Mouse (Mus musculus): ENCODE data around the gene Srms. TPM values are rescaled to one million over a fixed set of nuclear protein-coding genes. Genes with fewer than 3 reads are reported as not detected.

Srms gene
- polyA plus RNA-seq, 1 experiment from 2014 or later, result 0.19 TPM

DNA sequence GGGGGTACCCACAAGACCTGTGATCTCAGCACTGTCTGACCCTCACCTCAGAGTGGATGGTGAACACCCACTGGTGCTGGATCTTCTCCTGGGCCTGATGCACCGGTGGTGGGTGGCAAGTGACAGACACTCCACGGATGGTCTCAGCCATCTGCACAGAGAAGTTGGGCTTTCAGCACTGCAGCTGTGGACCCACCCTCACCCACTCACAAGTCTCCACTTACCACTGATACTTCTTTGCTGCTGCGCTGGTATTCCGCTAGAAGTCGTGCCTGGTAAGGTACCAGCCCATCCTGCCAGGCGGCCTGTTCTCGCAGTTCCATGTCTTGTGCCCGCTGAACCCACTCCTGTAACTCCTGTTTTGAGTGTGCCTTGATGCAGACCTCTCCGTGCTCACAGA lies 26.3 kb upstream of the Srms start:
- Histone ChIP-seq H3K27me3 (ENCODE audit: control insufficient read depth, insufficient read depth, low read length) (no peaks in the 10 kb centered on the region), H3K4me3 (replicated peaks; ENCODE audit: low read length) (no peak overlapping the region), H3K4me2 (ENCODE audit: low read depth, low read length) (no peak overlapping the region), H3K9ac (ENCODE audit: low read length) (no peak overlapping the region), H3K36me3 (ENCODE audit: control insufficient read depth, insufficient read depth, low read length) (no peaks in the 10 kb centered on the region), H3K4me1 (ENCODE audit: control insufficient read depth, insufficient read depth, low read length) (peaks cover 4% of the 10 kb centered on the region), H3K27ac (ENCODE audit: low read length) (no peak overlapping the region), H3K9me3 (replicated peaks; ENCODE audit: control insufficient read depth, low read length) (no peaks in the 10 kb centered on the region)
- whole genome bisulfite sequencing, result 93% methylated on average over 9 of the region's 9 CpGs
- ATAC-seq (ENCODE audit: insufficient read depth, low FRiP score), result no peak

DNA sequence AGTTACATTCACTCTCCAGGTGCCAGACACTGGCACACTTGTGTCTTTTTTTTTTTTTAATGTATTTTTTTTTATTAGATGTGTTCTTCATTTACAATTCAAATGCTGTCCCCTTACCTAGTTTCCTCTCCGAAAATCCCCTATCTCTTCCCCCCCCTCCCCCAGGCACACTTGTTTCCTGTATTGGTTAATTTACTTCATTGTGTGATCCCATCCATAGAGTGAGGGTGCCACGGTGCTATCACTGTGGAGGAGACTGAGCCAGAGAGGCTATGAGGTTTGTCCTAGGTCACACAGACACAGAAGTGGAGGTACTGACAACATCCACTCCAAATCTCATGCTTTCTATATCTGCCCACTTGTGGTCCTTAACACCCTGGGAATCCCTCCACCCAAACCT lies 25.9 kb upstream of the Srms start:
- Histone ChIP-seq H3K27ac (ENCODE audit: low read length) (no peak overlapping the region), H3K36me3 (ENCODE audit: control insufficient read depth, insufficient read depth, low read length) (no peaks in the 10 kb centered on the region), H3K4me1 (ENCODE audit: control insufficient read depth, insufficient read depth, low read length) (peaks cover 4% of the 10 kb centered on the region), H3K27me3 (ENCODE audit: control insufficient read depth, insufficient read depth, low read length) (no peaks in the 10 kb centered on the region), H3K4me3 (replicated peaks; ENCODE audit: low read length) (no peak overlapping the region), H3K4me2 (ENCODE audit: low read depth, low read length) (no peak overlapping the region), H3K9ac (ENCODE audit: low read length) (no peak overlapping the region), H3K9me3 (replicated peaks; ENCODE audit: control insufficient read depth, low read length) (no peaks in the 10 kb centered on the region)
- ATAC-seq (ENCODE audit: insufficient read depth, low FRiP score), result no peak
- 65% methylated on average over 2 of the region's 2 CpGs for WGBS

DNA sequence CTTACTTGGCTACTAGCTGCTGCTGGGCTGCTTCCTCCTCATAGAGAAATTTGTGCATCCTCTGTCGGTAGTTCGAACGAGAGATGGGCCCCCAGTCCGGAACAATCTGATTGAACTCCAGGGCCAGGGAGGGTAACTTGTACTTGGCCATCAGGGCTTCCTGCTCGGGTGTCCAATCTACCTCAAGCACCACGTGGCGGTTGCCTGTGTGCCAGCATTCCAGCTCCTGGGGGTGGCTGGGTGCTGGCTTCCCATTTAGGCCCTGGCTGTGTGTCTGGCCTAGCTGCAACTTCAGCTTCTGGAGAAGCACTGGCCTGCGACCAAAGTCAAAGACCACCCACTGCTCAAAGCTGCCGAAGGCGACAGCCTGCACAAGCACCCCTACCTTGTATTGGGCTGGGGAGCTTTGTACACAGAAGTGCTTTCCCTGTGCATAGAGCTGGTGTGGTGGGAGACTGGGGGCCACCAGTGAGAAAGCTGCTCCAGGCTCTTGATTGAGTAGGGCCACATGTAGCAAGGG lies 25.2 kb upstream of the Srms start:
- H3K4me1 ChIP-seq (ENCODE audit: control insufficient read depth, insufficient read depth, low read length), result peaks cover 4% of the 10 kb centered on the region
- no peak overlapping the region for H3K4me3 ChIP-seq (replicated peaks; ENCODE audit: low read length)
- no peak overlapping the region for H3K4me2 ChIP-seq (ENCODE audit: low read depth, low read length)
- H3K9ac ChIP-seq (ENCODE audit: low read length), result no peak overlapping the region
- 80% methylated on average over 10 of the region's 10 CpGs for WGBS
- H3K27ac ChIP-seq (ENCODE audit: low read length), result no peak overlapping the region
- ATAC-seq (ENCODE audit: insufficient read depth, low FRiP score), result no peak
- H3K27me3 ChIP-seq (ENCODE audit: control insufficient read depth, insufficient read depth, low read length), result no peaks in the 10 kb centered on the region
- no peaks in the 10 kb centered on the region for H3K9me3 ChIP-seq (replicated peaks; ENCODE audit: control insufficient read depth, low read length)
- H3K36me3 ChIP-seq (ENCODE audit: control insufficient read depth, insufficient read depth, low read length), result no peaks in the 10 kb centered on the region

DNA sequence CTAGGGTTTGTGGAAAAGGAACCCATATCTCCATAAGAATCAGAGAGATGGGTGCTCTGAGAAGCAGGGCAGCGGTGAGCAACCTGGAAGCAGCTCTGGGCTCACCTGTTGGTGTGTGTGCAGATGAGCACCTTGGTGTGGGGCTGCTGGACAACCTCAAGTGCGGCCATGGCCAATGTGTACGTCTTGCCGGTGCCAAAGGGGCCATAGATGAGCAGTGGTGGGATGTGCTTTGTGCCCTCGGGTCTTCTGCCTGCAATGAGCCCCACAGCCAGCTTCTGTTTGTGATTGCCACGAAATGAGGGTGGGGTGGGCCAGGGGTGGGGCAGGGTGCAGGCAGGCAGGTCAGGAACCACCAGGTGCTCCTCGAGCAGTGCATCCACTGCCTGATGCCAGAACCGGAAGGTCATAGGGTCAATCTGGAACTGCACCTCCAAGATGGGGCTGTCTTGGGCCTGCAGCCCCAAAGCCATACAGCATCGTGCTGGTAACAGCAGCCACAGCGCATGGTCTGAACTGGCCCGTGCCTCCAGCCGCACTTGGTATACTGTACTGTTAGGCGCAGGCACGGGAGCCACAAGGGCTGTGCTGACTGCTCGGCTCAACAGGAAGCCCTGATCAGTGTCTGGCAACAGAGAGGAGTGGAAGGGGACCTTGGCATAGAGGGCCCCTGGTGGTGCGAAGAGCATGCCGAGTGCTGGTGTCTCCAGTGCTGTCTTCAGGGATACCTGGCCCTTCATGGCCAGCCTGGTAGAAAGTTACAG lies 24.4 kb upstream of the Srms start:
- no peak for ATAC-seq (ENCODE audit: insufficient read depth, low FRiP score)
- H3K27me3 ChIP-seq (ENCODE audit: control insufficient read depth, insufficient read depth, low read length), result no peaks in the 10 kb centered on the region
- no peak overlapping the region for H3K9ac ChIP-seq (ENCODE audit: low read length)
- no peak overlapping the region for H3K27ac ChIP-seq (ENCODE audit: low read length)
- no peak overlapping the region for H3K4me3 ChIP-seq (replicated peaks; ENCODE audit: low read length)
- 86% methylated on average over 17 of the region's 17 CpGs for WGBS
- no peaks in the 10 kb centered on the region for H3K9me3 ChIP-seq (replicated peaks; ENCODE audit: control insufficient read depth, low read length)
- no peak overlapping the region for H3K4me2 ChIP-seq (ENCODE audit: low read depth, low read length)
- H3K36me3 ChIP-seq (ENCODE audit: control insufficient read depth, insufficient read depth, low read length), result no peaks in the 10 kb centered on the region
- H3K4me1 ChIP-seq (ENCODE audit: control insufficient read depth, insufficient read depth, low read length), result peaks cover 4% of the 10 kb centered on the region

DNA sequence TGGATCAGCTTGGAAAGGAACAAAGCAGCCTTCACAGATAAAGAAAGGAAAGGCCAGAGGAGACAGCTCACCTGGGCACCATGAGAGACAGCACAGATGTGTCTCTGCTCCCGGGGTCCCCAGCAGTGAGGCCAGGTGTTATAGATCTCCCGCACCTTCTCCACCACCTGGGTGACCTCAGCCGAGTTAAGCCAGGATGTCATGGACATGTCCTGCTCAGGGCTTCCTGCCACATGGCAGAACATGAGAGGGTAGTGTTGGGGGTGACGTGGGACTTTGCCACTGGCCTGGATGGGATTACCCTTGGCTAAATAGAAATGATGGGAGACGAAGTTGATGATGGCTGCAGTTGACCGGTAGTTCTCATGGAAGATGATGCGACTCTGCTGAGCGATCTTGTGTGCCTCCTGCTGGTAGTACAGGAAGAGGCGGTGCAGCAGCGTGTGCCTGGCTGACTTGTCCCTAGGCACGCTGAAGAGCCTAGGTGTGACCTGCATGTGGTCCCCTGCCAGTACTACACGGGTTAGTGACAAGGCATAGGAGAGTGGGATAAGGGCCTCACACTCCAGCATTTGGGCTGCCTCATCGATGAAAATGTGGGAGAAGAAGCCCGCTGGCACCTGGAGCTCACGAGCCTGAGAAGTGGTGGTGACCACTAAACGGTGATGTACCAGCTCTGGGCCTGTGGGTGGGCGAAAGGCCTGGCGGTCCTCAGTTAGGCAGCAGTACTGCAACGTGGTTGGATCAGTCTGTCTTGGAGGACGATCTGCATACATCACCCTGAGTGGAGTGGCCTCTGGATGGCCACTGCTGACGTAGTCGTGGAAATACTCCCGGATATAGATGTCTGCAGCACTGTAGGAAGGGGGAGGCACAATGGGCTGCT lies 22.9 kb upstream of the Srms start:
- 83% methylated on average over 23 of the region's 23 CpGs for WGBS

DNA sequence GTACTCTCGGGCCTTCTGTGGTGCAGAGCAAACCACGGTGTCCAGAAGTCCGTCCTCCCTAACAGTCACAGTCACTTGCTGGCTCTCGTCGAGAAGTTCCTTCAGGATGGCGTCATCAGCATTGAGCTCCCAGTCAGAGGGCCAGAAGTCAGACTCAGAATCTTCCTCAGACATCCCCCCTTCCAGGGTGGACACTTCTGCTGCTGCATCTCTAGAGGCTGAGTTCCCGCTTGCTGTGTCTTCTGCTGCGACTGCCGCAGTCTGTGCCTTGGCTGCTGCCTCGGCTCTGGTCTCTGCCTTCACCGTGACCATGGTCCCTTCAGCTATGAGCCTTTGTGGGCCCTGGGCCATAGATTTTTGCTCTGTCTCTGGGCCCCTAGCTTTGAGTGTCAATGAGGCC lies 21.7 kb upstream of the Srms start:
- no peak overlapping the region for H3K9ac ChIP-seq (ENCODE audit: low read length)
- H3K36me3 ChIP-seq (ENCODE audit: control insufficient read depth, insufficient read depth, low read length), result no peaks in the 10 kb centered on the region
- no peak overlapping the region for H3K4me2 ChIP-seq (ENCODE audit: low read depth, low read length)
- ATAC-seq (ENCODE audit: insufficient read depth, low FRiP score), result no peak
- H3K4me3 ChIP-seq (replicated peaks; ENCODE audit: low read length), result no peak overlapping the region
- H3K27ac ChIP-seq (ENCODE audit: low read length), result no peak overlapping the region
- H3K9me3 ChIP-seq (replicated peaks; ENCODE audit: control insufficient read depth, low read length), result no peaks in the 10 kb centered on the region
- 89% methylated on average over 11 of the region's 11 CpGs for WGBS
- no peaks in the 10 kb centered on the region for H3K27me3 ChIP-seq (ENCODE audit: control insufficient read depth, insufficient read depth, low read length)
- H3K4me1 ChIP-seq (ENCODE audit: control insufficient read depth, insufficient read depth, low read length), result no peaks in the 10 kb centered on the region

More for the DNA sequence above, 22.9 kb upstream of the Srms start:
- no peaks in the 10 kb centered on the region for H3K36me3 ChIP-seq (ENCODE audit: control insufficient read depth, insufficient read depth, low read length)
- no peaks in the 10 kb centered on the region for H3K27me3 ChIP-seq (ENCODE audit: control insufficient read depth, insufficient read depth, low read length)
- H3K9ac ChIP-seq (ENCODE audit: low read length), result no peak overlapping the region
- no peak overlapping the region for H3K4me2 ChIP-seq (ENCODE audit: low read depth, low read length)
- H3K4me3 ChIP-seq (replicated peaks; ENCODE audit: low read length), result no peak overlapping the region
- no peaks in the 10 kb centered on the region for H3K4me1 ChIP-seq (ENCODE audit: control insufficient read depth, insufficient read depth, low read length)
- H3K27ac ChIP-seq (ENCODE audit: low read length), result no peak overlapping the region
- ATAC-seq (ENCODE audit: insufficient read depth, low FRiP score), result no peak
- H3K9me3 ChIP-seq (replicated peaks; ENCODE audit: control insufficient read depth, low read length), result no peaks in the 10 kb centered on the region

DNA sequence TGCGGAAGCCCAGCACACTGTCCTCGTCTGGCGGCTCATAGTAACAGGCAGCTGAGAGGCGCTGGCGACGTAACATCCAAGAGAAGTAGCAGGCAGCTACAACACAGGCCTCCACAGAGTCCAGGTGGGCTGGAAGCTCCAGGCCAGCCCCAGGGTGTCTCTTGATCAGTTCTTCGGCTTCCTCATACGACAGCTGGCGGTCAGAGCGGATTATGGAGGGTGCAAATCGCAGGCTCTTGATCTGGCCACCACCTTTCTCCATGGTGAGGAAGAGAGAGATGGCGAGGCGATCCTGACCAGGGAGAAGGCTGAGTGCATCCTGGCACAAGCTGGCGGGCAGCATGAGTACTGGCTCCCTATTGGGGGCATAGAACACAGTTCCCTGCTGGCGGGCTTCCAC lies 20.5 kb upstream of the Srms start:
- 90% methylated on average over 15 of the region's 15 CpGs for WGBS
- no peak for ATAC-seq (ENCODE audit: insufficient read depth, low FRiP score)
- no peak overlapping the region for H3K9ac ChIP-seq (ENCODE audit: low read length)
- no peaks in the 10 kb centered on the region for H3K9me3 ChIP-seq (replicated peaks; ENCODE audit: control insufficient read depth, low read length)
- no peak overlapping the region for H3K4me2 ChIP-seq (ENCODE audit: low read depth, low read length)
- no peak overlapping the region for H3K4me3 ChIP-seq (replicated peaks; ENCODE audit: low read length)
- no peaks in the 10 kb centered on the region for H3K36me3 ChIP-seq (ENCODE audit: control insufficient read depth, insufficient read depth, low read length)
- no peaks in the 10 kb centered on the region for H3K4me1 ChIP-seq (ENCODE audit: control insufficient read depth, insufficient read depth, low read length)
- H3K27me3 ChIP-seq (ENCODE audit: control insufficient read depth, insufficient read depth, low read length), result no peaks in the 10 kb centered on the region
- no peak overlapping the region for H3K27ac ChIP-seq (ENCODE audit: low read length)

DNA sequence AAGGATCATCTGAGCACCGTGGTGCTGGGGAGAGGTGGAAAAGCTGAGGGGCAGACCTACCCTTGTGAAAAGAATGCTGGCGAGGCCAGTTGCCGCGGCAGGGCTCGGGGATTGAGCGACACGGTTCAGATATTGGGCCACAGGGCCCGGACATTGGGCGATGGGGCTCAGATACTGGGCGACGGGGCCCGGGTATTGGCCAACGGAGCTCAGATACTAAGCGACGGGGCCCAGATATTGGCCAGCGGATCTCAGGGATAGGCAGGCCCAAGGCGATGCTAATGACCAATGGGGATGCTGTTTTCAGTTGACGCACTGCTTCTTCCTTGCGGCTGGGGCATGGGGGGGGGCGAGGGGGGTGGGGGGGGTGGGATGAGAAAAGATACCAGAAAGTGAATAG lies 18.2 kb upstream of the Srms start:
- no peaks in the 10 kb centered on the region for H3K4me1 ChIP-seq (ENCODE audit: control insufficient read depth, insufficient read depth, low read length)
- no peak overlapping the region for H3K27ac ChIP-seq (ENCODE audit: low read length)
- H3K36me3 ChIP-seq (ENCODE audit: control insufficient read depth, insufficient read depth, low read length), result no peaks in the 10 kb centered on the region
- ATAC-seq (ENCODE audit: insufficient read depth, low FRiP score), result no peak
- H3K27me3 ChIP-seq (ENCODE audit: control insufficient read depth, insufficient read depth, low read length), result no peaks in the 10 kb centered on the region
- no peak overlapping the region for H3K9ac ChIP-seq (ENCODE audit: low read length)
- 77% methylated on average over 20 of the region's 20 CpGs for WGBS
- no peak overlapping the region for H3K4me2 ChIP-seq (ENCODE audit: low read depth, low read length)
- H3K9me3 ChIP-seq (replicated peaks; ENCODE audit: control insufficient read depth, low read length), result no peaks in the 10 kb centered on the region
- no peak overlapping the region for H3K4me3 ChIP-seq (replicated peaks; ENCODE audit: low read length)

DNA sequence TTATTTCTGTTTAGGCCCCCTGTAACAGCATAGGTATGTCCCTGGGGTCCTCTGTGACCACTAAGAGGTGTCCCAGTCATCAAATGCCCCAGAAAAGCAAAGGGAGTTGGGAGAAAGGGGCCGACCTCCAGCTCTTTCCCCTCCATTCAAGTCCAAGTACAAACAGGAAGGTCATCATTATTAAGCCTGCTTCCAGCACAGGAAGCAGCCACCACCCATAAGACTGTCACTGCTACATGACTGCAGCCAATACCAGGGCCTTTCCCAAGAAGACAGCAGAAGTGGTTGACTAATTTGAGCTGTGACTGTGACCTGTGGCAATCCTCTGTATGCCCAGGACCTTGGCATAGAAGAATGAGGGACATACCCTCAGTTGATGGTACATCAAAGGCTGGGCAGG lies 15.3 kb upstream of the Srms start:
- Histone ChIP-seq H3K4me2 (ENCODE audit: low read depth, low read length) (no peak overlapping the region), H3K27me3 (ENCODE audit: control insufficient read depth, insufficient read depth, low read length) (no peaks in the 10 kb centered on the region), H3K4me1 (ENCODE audit: control insufficient read depth, insufficient read depth, low read length) (no peaks in the 10 kb centered on the region), H3K9ac (ENCODE audit: low read length) (no peak overlapping the region), H3K27ac (ENCODE audit: low read length) (no peak overlapping the region), H3K4me3 (replicated peaks; ENCODE audit: low read length) (no peak overlapping the region), H3K9me3 (replicated peaks; ENCODE audit: control insufficient read depth, low read length) (no peaks in the 10 kb centered on the region), H3K36me3 (ENCODE audit: control insufficient read depth, insufficient read depth, low read length) (no peaks in the 10 kb centered on the region)
- WGBS, result 71% methylated on average over 1 of the region's 1 CpGs
- no peak for ATAC-seq (ENCODE audit: insufficient read depth, low FRiP score)

Measured in stomach, embryonic 16.5 days (tissue).